Mouse (Mus musculus) urinary bladder, postnatal 25 days (tissue): ENCODE measurements at regions not wholly inside any gene's neighbourhood (a gene's known extent, or its start where the extent isn't known, plus 50 kb on each side); places are given as distances from the start of the nearest gene placed in this dataset.

Experiments used
- DNase-seq: peaks from one replicate; pipeline ENCODE4 v3.0.0; 2022; ENCODE audit warnings: low spot score

GRCm38 (mm10) chr10:67819534-67819933 is 92.9 kb downstream of the Zfp365 start:
- no peak for DNase-seq

- DNase-seq: no peak
Observed at GRCm38 (mm10) chr10:67813901-67814300, 98.6 kb downstream of the Zfp365 start.

GRCm38 (mm10) chr10:67805131-67805530 is 107.3 kb downstream of the Zfp365 start:
- no peak for DNase-seq

GRCm38 (mm10) chr10:67804637-67805036 is 107.8 kb downstream of the Zfp365 start:
- no peak for DNase-seq

GRCm38 (mm10) chr10:67802156-67802555 is 110.3 kb downstream of the Zfp365 start:
- DNase-seq: no peak

GRCm38 (mm10) chr10:67801619-67802018 is 110.8 kb downstream of the Zfp365 start:
- DNase-seq: no peak

GRCm38 (mm10) chr10:67798991-67799390 is 113.5 kb downstream of the Zfp365 start:
- DNase-seq: no peak

- no peak for DNase-seq
Observed at GRCm38 (mm10) chr10:67793206-67793605, 119.3 kb downstream of the Zfp365 start.

- no peak for DNase-seq
Observed at GRCm38 (mm10) chr10:67789651-67790050, 122.8 kb downstream of the Zfp365 start.

- DNase-seq: no peak
Observed at GRCm38 (mm10) chr10:67788116-67788515, 124.3 kb downstream of the Zfp365 start.

- DNase-seq: no peak
Observed at GRCm38 (mm10) chr10:67785563-67785962, 126.9 kb downstream of the Zfp365 start.

- no peak for DNase-seq
Observed at GRCm38 (mm10) chr10:67778341-67778740, 134.1 kb downstream of the Zfp365 start.

GRCm38 (mm10) chr10:67777721-67778120 is 134.7 kb downstream of the Zfp365 start:
- no peak for DNase-seq

GRCm38 (mm10) chr10:67776851-67777250 is 135.6 kb downstream of the Zfp365 start:
- no peak for DNase-seq

- DNase-seq: no peak
Observed at GRCm38 (mm10) chr10:67771796-67772195, 140.7 kb downstream of the Zfp365 start.

- no peak for DNase-seq
Observed at GRCm38 (mm10) chr10:67766099-67766498, 146.4 kb downstream of the Zfp365 start.

GRCm38 (mm10) chr10:67760424-67760823 is 152.0 kb downstream of the Zfp365 start:
- DNase-seq: no peak

- no peak for DNase-seq
Observed at GRCm38 (mm10) chr10:67748121-67748520, 164.3 kb downstream of the Zfp365 start.

GRCm38 (mm10) chr10:67747461-67747860 is 165.0 kb downstream of the Zfp365 start:
- no peak for DNase-seq

GRCm38 (mm10) chr10:67746140-67746539 is 166.3 kb downstream of the Zfp365 start:
- no peak for DNase-seq

- no peak for DNase-seq
Observed at GRCm38 (mm10) chr10:67743561-67743960, 168.9 kb downstream of the Zfp365 start.

- DNase-seq: no peak
Observed at GRCm38 (mm10) chr10:67742824-67743223, 169.6 kb downstream of the Zfp365 start.

- no peak for DNase-seq
Observed at GRCm38 (mm10) chr10:67742305-67742704, 170.2 kb downstream of the Zfp365 start.

- DNase-seq: no peak
Observed at GRCm38 (mm10) chr10:67739199-67739598, 173.3 kb downstream of the Zfp365 start.

- no peak for DNase-seq
Observed at GRCm38 (mm10) chr10:67736636-67737035, 175.8 kb downstream of the Zfp365 start.
